Mouse (Mus musculus): Measurements from ENCODE around the gene Fzd10.

DNA sequence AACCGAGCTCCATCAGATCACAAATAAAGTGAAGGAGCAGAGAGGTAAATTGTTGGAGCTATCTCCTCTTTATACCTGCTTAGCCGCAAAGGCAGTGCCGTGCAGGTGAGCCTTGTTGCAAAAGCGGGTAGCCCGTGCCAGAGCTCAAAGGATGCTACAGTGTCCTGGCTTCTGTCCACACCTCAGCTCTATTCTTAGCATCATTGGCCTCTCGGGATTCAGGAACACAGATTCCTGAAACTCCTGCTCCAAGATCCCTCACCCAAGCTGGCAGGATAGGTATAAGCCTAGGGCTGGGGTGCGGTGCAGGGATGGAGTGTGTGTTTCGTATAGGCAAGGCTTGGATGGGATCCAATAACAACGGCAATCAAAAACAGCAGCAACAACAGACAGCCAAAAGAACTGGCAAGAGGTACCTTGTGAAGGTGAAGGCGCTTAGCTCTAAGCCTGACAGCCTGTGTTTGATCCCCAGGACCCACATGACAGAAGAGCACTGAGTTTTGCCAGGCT lies 46.6 kb downstream of the Fzd10 start:
- TF ChIP-seq CTCF (IDR thresholded peaks at IDR 0.05; ENCODE audit: insufficient read depth, low read depth, low read length): no peak
- TF ChIP-seq POLR2A (IDR thresholded peaks at IDR 0.05; ENCODE audit: insufficient read depth, low read depth, low read length): no peak
